ENCODE assay signal across 32 mouse cellular contexts in genomic region chr1:151726358-151726757, GRCm38 (mm10).
"Had no signal": no experiment of that assay in that cellular context is flagged by ENCODE, and none has a peak within 500 bp of the region (broad histone marks: within the 10 kb centered on the region; RNA-seq: fewer than 3 reads in every experiment).

No protein-coding gene starts in this region.

- ATAC-seq: liver, embryonic 12.5 days; liver, postnatal 0 days; lung, postnatal 0 days; midbrain, embryonic 15.5 days; midbrain, embryonic 16.5 days had no signal

- H3K4me1 ChIP-seq: limb, embryonic 12.5 days; limb, embryonic 13.5 days; limb, embryonic 15.5 days; liver, embryonic 15.5 days; midbrain, embryonic 10.5 days; midbrain, embryonic 12.5 days; midbrain, embryonic 15.5 days; neural tube, embryonic 12.5 days had no signal

- H3K27ac ChIP-seq: left cerebral cortex, adult 2 months; limb, embryonic 10.5 days; limb, embryonic 12.5 days; limb, embryonic 13.5 days; limb, embryonic 15.5 days; liver, embryonic 12.5 days; liver, embryonic 13.5 days; liver, embryonic 14.5 days; liver, embryonic 15.5 days; lung, embryonic 15.5 days; macrophage; midbrain, embryonic 10.5 days; midbrain, embryonic 12.5 days; midbrain, embryonic 15.5 days; neural tube, embryonic 12.5 days had no signal

- H3K9me3 ChIP-seq: limb, embryonic 10.5 days; limb, embryonic 12.5 days; limb, embryonic 13.5 days; limb, embryonic 15.5 days; liver, embryonic 12.5 days; liver, embryonic 13.5 days; liver, embryonic 15.5 days; lung, embryonic 15.5 days; megakaryocyte, embryonic 14.5 days; midbrain, embryonic 10.5 days; midbrain, embryonic 12.5 days; midbrain, embryonic 15.5 days; neural tube, embryonic 12.5 days had no signal

- H3K4me2 ChIP-seq: limb, embryonic 12.5 days; limb, embryonic 13.5 days; limb, embryonic 15.5 days; liver, embryonic 11.5 days; liver, embryonic 12.5 days; liver, embryonic 13.5 days; liver, embryonic 15.5 days; lung, embryonic 14.5 days; lung, embryonic 15.5 days; midbrain, embryonic 11.5 days; midbrain, embryonic 12.5 days; midbrain, embryonic 15.5 days; neural tube, embryonic 12.5 days had no signal

- H3K9ac ChIP-seq: limb, embryonic 12.5 days; limb, embryonic 13.5 days; limb, embryonic 15.5 days; liver, embryonic 12.5 days; liver, embryonic 13.5 days; liver, embryonic 14.5 days; liver, embryonic 15.5 days; liver, postnatal 0 days; lung, embryonic 14.5 days; lung, embryonic 15.5 days; midbrain, embryonic 12.5 days; midbrain, embryonic 15.5 days; neural tube, embryonic 12.5 days had no signal

- DNase-seq: left cerebral cortex, postnatal 4 days; liver; liver, embryonic 13.5 days; liver, postnatal 0 days; lung, adult 18-20 months; lung, adult 2 months; lung, embryonic 14.5 days; lung, postnatal 10 days; lung, postnatal 14 days; lung, postnatal 36 days; lung, postnatal 4 days; midbrain, embryonic 14.5 days had no signal

- H3K4me3 ChIP-seq: left cerebral cortex, adult 2 months; limb, embryonic 10.5 days; limb, embryonic 12.5 days; limb, embryonic 13.5 days; limb, embryonic 15.5 days; liver, embryonic 12.5 days; liver, embryonic 13.5 days; liver, embryonic 15.5 days; lung, embryonic 15.5 days; megakaryocyte, embryonic 14.5 days; midbrain, embryonic 10.5 days; midbrain, embryonic 12.5 days; midbrain, embryonic 15.5 days; myocyte; neural tube, embryonic 12.5 days had no signal

- H3K27me3 ChIP-seq: limb, embryonic 12.5 days; limb, embryonic 13.5 days; limb, embryonic 15.5 days; liver, embryonic 12.5 days; liver, embryonic 13.5 days; liver, embryonic 15.5 days; lung, embryonic 15.5 days; midbrain, embryonic 12.5 days; midbrain, embryonic 15.5 days; neural tube, embryonic 12.5 days had no signal

- H3K36me3 ChIP-seq: limb, embryonic 10.5 days; limb, embryonic 12.5 days; limb, embryonic 13.5 days; limb, embryonic 15.5 days; liver, embryonic 12.5 days; liver, embryonic 13.5 days; liver, embryonic 15.5 days; lung, embryonic 15.5 days; midbrain, embryonic 10.5 days; midbrain, embryonic 12.5 days; midbrain, embryonic 15.5 days; neural tube, embryonic 12.5 days had no signal
